Mouse (Mus musculus) bone marrow macrophage, adult 2 months (primary cell): Measurements from ENCODE around the gene Zfp36l1.

ENCODE experiments used
- CTCF ChIP-seq: IDR thresholded peaks from 2 replicates; pipeline ENCODE4 v1.5.1; 2012; ENCODE audit warnings: low read depth, mild to moderate bottlenecking, low read length, moderate library complexity
- POLR2A ChIP-seq: IDR thresholded peaks from 2 replicates; pipeline ENCODE4 v1.6.1; 2012; ENCODE audit warnings: mild to moderate bottlenecking, low read depth, low read length, borderline replicate concordance

DNA sequence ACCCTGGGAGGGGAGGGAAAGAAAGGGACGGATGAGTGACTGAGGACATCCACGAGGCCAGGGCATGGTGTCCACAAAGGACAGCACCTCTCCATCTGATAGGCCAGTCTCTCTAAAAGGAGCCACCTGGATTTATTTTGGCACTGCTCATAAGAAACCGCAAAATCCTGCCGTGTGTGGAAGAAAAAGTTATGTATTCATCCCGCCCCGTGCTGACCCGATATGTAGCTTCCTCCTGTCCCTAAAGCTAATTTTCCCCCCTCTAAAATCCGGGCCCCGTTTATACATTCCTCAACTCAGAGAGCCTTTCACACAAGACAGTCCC is 2.3 kb downstream of the Zfp36l1 start:
- TF ChIP-seq CTCF (no peak), POLR2A (no peak)
